Mouse (Mus musculus): ENCODE measurements around the gene Cdk11b. TPM values are rescaled to one million over a fixed set of nuclear protein-coding genes. Genes with fewer than 3 reads are reported as not detected.
"Not testable (repeated sequence)": the region's sequence is repeated elsewhere in the genome, so short reads cannot be mapped to it uniquely, and the experiment has no call there.

Cdk11b gene
- total RNA-seq, 4 experiments from 2014 or later, result 43.1 to 56.6 (median 47.3) TPM

DNA sequence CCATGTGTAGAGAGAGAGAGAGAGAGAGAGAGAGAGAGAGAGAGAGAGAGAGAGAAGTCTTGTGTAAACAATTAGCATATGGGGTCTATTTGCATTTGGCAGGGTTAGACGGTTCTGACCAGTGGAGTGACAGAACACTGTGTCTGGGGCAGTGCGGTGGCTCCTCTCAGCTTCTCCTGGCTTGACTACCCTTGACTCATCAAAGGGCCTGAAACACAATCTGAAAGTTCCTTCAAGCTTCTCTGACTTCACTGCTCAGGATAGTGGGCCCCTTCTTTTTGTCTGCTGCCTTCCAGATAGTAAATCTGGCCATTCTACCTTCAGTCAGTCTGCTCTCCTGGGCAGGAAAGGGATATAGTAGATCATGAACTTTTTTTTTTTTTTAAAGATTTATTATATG, 17.8 kb upstream of the Cdk11b start:
- no peak for DNase-seq

DNA sequence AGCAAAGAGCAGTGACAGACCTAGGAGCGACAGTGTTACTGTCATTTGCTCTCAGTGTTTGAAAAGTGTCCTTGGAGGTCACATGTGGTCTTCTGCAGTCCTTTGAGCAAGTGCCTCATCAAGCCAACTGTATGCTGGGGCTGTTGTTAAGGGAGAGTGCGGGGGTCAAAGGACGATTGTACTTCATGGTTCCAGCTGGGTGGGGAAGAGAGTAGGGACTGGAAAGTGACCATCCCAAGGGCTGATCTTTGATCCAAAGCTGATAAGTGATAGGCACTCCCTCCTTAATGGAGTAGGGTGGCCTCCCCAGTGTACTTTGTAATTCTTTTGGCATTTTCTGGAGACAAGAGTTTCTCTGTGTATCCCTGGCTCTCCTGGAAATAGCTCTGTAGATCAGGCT, 12.8 kb upstream of the Cdk11b start:
- DNase-seq, result no peak

DNA sequence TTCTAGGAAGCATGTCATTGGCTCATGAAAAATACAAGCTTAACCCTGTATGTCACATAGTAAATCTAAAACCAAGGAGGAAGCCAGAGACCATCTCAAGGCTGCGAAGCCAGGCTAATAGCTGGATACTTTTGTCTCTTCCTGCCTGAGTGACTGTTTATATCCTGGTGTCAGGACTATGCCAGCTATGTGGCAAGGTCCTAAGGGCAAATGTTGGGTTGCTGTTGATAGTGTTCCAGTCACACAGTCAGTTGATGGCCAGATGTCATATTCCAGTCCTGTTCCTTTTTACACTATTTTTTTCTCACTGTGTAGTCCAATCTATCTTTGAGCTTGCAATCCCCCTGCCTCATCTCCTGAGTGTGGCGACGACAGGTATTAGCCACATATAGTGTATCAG, 11.4 kb upstream of the Cdk11b start:
- DNase-seq, result no peak

DNA sequence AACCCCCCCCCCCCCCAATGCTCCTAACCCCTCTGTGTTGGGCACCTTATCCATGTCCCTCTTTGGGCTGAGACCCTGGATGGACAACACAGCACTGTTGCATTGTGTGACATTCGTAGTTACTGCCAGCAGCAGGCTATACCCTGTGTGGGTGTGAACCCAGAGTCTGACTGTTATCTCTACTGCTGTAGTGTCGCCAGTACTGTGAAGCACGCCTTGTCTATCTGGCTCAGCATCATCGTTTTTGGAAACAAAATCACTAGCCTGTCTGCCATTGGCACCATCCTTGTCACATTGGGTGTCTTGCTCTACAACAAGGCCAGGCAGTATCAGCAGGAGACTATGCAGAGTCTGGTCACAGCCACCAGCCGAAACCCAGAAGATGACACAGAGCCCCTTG, 6.3 kb upstream of the Cdk11b start:
- DNase-seq, result no peak

DNA sequence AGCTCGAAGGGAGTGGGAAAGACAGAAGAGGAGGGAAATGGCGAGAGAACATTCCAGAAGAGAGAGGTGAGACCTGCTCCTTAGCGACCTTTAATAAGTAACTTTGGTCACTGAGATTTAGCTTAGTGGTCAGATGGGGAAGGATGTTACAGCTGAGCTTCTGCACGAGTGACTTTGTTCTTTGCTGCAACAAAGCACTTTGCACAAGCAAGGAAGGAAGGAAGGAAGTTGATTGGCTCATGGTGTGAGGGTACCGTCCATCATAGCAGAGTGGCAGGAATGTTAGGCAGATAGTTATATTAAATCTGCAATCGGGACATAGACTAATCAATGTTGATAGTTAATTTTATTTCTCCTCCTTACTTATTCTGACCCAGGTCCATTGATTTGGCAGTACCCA, 5.6 kb downstream of the Cdk11b start:
- DNase-seq, result no peak

DNA sequence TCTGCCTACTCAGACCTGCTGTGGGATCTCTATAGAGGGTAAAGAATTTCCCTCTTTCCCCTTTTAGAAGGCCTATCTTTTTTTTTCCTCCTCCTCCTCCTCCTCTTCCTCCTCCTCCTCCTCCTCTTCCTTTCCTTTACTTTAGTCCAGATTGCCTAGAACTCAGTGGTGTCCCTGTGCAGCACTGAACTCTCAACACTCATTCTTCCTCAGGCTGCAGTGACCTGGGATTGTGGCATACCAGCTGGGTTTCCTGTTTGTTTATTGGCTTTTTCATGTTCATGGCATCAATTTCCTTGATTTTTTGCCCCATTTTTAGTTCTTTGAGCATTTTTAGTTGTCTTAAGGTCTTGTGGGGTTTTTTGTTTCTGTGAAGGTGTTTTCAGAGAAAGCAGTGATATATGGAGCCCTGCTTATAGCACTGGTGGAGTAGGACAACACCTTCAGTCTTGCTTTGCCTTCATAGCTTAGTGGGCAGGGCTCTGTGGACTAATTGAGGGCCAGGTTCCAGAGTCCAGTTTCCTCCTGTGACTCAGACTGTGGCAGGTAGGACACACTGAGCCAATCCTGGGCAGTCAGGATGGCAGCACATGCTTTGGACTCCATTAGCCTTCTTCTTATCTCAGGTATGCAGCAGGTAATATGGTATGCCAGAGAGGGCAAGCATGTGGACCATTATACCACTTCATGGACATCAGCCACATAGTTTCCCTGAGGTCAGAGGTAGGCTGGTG, 11.3 kb downstream of the Cdk11b start:
- no peak for DNase-seq

DNA sequence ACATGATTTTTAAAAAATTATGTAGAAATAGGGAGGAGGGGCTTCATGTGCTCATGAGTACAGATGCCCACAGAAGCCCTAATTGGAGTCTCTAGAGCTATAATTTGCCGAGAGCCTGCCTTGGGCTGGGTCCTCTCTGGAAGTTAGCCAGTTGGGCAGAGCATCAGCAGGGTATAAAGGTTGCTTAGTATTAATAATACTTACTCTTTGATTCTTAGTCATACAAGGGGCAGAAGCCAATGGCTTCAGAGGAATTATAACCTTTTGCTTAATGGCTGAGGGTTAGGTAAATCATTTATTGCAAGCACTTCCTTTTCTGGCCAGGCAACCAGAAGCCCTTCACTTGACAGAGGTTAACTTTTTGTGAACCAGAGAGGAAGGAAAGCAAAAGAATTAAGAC, 18.9 kb downstream of the Cdk11b start:
- no peak for DNase-seq

DNA sequence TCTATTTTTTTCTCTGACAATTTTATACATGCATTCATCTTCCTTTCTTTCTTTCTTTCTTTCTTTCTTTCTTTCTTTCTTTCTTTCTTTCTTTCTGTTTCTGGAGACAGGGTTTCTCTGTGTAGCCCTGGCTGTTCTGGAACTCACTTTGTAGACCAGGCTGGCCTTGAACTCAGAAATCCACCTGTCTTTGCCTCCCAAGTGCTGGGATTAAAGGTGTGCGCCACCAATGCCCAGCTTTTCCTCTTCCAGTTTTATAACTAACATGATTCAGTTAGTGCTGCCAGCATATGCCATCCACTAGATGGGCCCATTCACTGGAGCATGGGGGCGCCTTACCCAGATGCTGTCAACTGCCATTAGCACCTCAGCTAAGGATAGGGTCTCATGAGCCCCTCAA, 20.7 kb downstream of the Cdk11b start, which contains the start of gene Gm10563:
Gene Gm10563 (minus strand): TSS at position 101 of the 400 bp plus-strand sequence.
- DNase-seq, result not testable (repeated sequence)

DNA sequence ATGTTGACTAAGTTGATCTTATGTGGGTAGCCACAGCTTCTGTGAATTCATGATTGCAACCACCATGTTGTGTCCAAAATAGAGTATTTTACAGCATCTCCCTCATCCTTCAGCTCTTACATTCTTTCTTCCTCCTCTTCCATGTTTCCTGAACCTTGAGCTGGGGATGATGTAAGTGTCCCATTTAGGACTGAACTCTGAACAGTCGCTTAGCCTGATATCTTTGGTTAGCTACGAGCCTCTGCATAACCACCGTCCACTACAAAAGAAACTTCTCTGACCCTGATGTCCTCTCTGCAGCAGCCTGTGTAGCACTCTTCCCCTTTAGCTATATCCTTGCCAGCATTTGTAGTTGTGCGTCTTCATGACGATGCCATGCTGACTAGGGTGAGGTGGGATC, 21.1 kb downstream of the Cdk11b start:
- no peak for DNase-seq

DNA sequence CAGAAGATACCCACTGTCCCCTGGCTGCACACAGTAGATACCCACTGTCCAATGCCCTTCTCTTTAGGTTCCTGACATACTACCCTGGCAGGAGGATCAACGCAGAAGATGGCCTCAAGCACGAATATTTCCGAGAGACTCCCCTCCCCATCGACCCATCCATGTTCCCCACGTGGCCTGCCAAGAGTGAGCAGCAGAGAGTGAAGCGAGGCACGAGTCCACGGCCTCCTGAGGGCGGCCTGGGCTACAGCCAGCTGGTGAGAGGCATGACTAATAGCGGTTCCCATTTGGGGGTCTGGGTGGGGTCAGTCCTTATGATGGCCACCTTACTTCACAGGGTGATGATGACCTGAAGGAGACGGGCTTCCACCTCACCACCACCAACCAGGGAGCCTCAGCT, 24.7 kb downstream of the Cdk11b start:
- no peak for DNase-seq

DNA sequence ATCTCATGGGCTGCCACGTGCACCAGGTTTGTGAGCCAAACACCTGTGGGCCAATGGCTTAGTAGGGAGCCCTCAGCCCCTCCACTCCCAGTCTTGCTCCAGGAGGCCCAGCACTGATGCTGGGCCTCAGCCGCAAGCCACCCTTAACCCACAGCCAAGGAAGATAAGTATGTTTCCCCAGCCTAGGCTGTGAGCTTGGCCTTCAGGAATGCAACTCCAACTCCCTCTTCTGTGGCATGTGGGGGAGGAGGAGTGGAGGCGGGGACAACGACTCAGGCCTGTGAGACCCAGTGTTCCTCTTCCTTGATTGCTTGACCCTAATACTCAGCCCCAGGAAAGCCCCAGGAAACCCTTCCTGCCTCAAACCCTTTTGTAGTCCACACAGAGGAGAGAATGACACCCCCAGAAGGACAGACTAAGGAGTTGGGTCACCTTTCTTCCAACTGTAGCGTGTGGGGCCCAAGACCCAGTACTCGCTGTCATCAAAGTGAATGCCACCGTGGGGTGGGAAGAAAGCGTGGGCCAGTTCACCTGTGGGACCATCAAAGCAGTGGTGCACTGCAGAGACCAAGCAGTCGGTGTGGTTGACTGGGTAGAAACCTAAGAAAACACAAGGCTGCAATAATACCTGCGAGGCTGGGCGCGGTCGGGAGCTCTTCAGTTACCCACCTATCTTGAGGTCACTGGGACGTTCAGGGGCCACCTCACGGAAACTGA, 27.1 kb downstream of the Cdk11b start:
- no peak for DNase-seq

DNA sequence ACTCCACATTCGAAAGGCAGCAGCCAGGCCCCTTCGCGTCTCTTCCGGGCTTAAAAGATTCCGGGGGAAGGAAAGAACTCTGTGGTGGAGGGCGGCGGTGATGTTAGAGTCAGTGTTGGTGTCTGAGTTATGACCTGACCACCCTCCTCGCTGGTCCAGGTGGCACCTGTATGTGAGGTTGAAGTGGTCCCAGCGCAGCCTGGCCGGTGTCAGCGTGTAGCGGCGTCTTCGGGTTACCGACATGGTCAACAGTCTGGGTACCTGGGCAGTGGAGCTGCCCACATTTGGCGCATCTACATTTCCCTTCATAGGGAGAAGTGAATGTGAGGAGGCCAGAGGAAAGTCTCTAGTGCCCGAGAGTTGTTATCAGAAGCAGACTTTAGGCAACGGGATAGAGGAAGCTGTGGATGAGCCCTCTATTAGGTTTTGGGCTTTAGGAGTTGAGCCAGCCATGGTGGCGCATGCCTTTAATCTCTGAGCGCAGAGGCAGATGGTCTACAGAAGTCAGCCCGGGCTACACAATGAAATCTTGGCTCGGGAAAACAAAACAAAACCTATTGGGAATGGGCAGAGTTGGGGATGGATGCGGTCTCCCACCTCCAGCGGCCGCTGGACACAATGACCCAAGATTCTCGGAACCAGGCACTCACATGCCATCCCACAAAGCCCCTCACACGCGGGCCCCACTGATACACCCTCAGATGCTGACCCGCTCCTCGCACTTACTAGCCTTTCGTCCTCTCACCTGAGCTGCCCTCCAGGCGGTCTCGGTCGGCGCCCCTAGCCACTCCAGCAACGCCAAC, 27.8 kb downstream of the Cdk11b start:
- DNase-seq, result no peak

DNA sequence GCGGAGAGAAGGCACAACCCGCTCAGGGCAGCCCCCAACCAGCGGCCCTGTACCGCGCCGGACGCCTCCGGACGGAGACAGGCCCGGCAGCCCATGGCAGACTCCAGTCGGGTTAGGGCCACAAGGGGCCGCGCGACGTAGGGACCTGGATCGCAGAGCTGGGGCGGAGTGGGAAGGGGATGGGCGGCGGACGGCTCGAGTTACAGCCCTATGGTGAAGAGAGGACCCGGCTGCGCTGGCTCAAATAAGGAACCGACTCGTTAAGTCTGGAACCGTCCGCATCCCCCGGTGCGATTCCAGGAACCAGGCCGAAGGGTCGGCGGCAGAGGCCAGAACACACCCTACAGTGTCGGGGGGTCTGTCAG, 28.4 kb downstream of the Cdk11b start, which contains the start of gene Mmp23:
Gene Mmp23 (minus strand): TSS at position 299 of the 365 bp plus-strand sequence.
- no peak for DNase-seq

DNA sequence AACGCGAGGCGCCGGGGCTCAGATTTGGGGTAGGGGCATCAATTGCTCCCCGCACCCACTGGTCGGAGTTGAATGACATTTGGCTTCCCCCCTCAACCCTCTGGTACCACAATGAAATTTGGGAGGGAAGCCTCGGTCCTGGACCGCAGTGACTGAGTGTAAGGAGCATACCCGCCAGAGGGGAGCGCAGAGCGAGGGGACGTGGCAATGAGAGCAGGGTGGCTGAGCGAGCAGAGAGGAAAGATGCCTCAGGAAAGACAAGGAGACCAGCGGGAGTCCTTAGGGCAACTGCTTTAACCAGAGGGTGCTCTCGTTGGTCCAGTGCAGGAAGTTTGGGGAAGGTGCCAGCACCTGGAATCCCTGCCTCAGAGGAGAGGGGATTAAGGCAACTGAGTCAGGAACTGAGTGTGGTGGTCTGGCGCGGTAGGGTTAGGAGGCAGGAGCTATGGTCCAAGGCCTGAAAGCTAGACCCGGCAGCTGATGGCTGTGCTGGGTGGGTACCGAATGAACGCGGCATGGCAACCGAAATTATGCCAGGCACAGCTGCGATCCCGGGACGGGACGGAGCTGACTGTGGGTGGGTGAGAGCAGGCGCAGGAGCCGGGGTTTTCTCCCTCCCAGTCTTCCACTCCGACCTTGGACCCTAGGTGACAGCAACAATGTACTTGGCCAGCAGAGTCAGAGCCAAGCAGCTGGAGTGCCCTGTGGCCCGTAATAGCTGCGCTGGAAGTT, 29.0 kb downstream of the Cdk11b start:
- DNase-seq, result no peak

DNA sequence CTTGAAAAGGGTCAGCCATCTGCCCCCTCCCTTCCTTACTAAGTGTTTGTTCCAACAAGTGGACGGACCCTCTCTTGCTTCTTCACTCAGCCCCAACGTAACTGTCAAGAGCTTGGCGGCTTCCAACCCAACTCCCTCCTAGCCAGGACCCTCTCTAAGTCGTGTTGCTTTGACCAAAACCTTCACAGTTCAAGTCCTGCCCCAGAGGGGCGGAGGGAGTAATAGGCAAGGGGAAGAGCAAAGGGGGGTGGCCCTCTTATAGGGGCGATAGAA, 29.5 kb downstream of the Cdk11b start:
- DNase-seq, result no peak

DNA sequence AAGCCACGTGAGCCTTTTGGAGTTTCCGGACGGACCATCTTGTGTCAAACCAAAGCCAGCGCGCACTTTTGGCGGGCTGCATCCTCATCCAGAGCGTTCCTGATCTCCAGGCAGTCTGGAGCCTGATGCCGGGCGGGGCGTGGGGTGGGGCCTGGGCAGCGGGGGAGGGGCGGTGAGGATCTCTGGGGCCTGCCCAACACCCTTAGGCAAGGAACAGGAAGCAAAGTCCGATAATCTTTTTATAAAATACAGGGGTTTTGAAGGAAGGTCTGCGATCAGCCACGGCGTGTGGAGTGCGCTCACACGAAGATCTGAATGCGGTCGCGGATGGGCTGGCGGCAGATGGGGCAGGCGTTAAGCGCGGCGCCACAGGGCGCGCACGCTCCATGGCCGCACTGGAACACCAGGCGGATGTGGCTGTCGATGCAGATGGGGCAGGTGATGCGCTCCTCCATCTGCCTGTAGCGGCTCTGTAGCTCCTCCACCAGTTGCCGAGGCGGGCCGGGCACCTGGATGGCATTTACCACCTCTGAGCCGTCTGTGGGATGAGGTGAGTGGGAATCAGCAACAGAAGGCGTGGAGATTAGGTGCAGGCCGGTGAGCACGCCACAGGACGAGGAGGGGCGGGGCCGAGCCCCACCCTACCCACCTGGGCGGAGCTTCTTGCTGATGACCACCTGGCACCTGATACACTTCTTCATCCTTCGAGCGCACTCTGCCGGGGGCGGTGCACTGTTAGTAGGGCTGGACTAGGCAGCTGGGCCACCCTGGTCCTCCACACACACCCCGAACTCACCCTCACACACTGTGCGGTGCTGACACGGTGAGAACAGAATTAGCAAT, 30.0 kb downstream of the Cdk11b start:
- no peak for DNase-seq

DNA sequence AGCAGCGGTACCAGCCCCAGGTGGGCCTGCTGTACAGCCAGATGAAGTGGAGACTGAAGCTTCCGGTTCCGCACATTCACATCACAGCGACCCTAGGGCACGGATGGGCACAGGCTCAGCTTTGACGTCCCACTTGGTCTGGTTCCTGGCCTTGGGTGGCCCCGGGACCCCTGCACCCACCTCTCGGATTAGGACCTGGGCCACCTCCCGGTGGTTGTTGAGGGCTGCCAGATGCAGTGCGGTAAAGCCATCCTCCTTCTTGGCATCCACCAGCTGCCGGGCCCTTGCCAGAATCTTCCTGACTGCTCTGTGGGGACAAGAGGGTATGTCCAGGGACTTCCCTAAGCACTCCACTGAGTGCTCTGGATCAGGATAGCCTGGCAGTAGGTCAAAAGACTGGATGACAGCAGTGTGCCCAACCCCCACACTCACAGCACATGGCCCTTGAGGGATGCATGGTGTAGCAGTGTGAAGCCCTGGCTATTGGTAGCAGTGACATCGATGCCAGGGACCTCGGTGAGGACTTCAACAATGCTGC, 31.6 kb downstream of the Cdk11b start:
- DNase-seq, result no peak

DNA sequence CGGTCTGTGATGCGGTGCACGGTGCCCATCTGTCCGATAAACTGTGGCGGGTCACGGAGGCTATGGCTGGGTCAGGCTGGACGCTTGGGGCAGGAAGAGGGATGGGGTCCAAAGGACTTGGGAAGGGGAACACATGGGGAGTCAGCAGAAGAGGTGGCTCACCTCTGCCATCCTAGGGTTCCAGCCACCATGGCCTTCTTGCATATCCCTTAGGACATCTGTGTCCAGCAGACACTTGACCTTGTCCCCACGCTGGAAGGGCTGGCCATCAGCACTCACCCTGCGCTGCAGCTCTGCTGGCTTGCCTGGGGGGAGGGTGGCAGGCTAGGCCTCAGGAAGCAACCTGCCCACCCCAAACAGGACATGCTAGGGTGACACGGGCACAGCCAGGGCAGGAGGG, 34.3 kb downstream of the Cdk11b start:
- DNase-seq, result no peak

DNA sequence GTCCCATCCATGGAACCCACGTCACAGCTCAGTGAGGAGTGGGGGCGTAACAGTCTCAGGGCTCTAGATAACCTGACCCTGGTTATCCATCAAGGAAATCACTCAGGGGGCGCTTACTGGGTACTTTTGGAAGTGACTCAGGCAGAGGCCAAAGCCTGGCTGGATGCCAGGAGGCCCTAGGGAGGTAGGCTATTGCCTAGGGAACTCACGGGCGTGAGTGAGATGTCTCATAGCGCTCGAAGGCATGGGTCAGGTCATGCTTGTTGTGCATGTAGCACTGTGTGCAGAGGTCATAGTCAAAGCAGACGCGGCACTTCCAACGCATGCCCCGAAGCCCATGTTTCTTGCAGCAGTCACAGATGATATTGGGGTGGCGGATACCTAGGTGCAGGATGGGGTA, 36.0 kb downstream of the Cdk11b start:
- DNase-seq, result no peak

DNA sequence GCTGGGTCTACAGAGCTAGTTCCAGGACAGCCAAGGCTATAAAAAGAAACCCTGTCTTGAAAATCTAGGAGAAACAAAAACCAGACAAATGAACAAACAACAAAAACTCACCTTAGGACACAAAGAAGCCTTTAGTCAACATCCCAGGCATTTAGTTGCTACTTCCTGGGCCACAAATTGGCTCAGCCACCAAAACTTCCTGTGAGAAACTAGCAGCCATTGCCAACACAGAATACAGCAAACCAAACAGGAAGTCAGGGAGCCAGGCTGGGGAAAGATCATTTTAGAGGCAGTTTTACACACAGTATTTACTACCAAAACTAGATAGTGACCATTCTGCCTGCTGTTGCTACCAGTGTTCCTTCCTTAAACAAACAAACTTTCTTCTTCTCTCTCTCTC, 42.2 kb downstream of the Cdk11b start:
- DNase-seq, result no peak
